Mouse (Mus musculus) bone marrow macrophage, adult 2 months (primary cell): ENCODE data around the gene Ralgapa2. TPM values are rescaled to one million over a fixed set of nuclear protein-coding genes. Genes with fewer than 3 reads are reported as not detected.

Source experiments
- H3K27ac ChIP-seq: 2 replicates; pipeline ENCODE4 v1.5.1; 2012; ENCODE audit warnings: low read depth, low read length; ENCODE audit not compliant: insufficient read depth
- H3K4me1 ChIP-seq: 2 replicates; pipeline ENCODE4 v1.6.1; 2012; ENCODE audit warnings: low read length; ENCODE audit not compliant: control insufficient read depth, insufficient read depth
- H3K4me3 ChIP-seq: 2 replicates; pipeline ENCODE4 v1.5.1; 2012; ENCODE audit warnings: mild to moderate bottlenecking, low read length, moderate library complexity; ENCODE audit not compliant: insufficient read depth
- CTCF ChIP-seq: IDR thresholded peaks from 2 replicates; pipeline ENCODE4 v1.5.1; 2012; ENCODE audit warnings: low read depth, mild to moderate bottlenecking, low read length, moderate library complexity
- POLR2A ChIP-seq: IDR thresholded peaks from 2 replicates; pipeline ENCODE4 v1.6.1; 2012; ENCODE audit warnings: mild to moderate bottlenecking, low read depth, low read length, borderline replicate concordance
- polyA plus RNA-seq: library from polyadenylated mRNA; stranded (reverse); fragments of >200 nt; gene quantifications from 2 replicates; pipeline ENCODE4 v1.2.4, GENCODE M21; 2012; ENCODE audit not compliant: missing spikeins, insufficient read depth, insufficient read length

Ralgapa2 gene
- polyA plus RNA-seq, 1 experiment: 9.1 TPM

DNA sequence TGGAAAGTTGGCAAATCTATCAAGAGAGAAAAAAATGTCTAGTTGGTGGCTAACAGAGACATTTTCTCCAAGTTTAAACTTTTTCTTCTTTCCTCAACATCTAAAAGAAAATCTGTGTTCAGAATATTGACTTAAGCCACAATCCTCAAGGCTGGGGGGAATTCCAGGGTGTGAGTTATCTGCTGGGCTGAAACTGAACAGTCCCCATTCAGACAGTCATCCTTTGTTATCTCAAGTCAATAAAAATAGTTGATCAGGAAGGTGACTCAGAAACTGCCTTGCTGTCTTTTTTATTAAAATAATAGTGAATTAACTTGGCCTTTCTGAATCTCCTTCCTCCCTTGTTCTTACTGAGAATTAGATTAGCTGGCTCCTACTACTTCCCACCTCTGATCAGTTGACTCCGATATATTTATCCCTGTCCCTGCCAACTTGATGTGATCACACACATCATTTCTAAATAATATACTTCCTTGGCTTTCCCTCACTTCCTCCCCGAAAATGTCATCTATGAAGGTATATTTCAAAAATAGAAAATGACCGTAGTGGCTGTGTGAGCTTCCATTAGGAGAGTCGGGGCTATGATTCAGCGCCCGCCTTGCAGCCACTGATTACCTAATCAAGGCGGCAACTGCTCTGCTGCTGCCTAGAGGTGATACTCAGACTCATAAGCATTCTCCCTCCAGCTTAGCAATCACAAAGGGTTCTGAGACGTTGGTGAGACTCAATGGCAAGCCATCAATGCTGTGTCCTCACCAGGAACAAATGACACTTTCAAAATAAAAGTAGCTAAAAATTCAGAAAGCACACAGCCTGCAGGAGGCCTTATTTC is 21.2 kb upstream of the Ralgapa2 start:
- peaks cover 26% of the 10 kb centered on the region for H3K4me1 ChIP-seq
- no peak overlapping the region for H3K4me3 ChIP-seq
- TF ChIP-seq POLR2A (no peak), CTCF (no peak)
- peak overlapping the region; percentile 37 for H3K27ac ChIP-seq

- Histone ChIP-seq H3K27ac (no peak overlapping the region), H3K4me3 (no peak overlapping the region), H3K4me1 (peaks cover 26% of the 10 kb centered on the region)
- no peak for TF ChIP-seq POLR2A
- no peak for TF ChIP-seq CTCF
These were observed 20.3 kb upstream of the Ralgapa2 start for GRCm38 (mm10) chr2:146532493-146532892.

DNA sequence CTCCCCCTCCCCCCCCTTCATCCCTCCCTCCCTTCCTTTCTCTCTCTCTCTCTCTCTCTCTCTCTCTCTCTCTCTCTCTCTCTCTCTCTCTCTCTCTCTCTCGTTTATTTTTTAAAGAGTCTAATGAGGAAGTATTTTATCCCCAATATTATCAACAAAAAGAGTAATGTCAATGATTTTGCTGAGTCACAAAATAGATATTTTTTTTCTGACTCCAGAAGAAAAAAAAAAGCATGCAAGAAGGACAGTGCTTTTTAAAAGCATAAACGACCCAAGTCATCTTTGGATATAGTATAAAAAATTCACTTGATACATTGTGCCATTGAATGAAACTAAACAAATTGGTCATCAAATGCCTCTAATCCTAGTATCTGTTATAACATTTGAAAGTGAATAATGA is 13.3 kb upstream of the Ralgapa2 start:
- H3K27ac ChIP-seq: no peak overlapping the region
- TF ChIP-seq CTCF: no peak
- no peak for TF ChIP-seq POLR2A
- no peak overlapping the region for H3K4me3 ChIP-seq
- H3K4me1 ChIP-seq: peaks cover 31% of the 10 kb centered on the region

DNA sequence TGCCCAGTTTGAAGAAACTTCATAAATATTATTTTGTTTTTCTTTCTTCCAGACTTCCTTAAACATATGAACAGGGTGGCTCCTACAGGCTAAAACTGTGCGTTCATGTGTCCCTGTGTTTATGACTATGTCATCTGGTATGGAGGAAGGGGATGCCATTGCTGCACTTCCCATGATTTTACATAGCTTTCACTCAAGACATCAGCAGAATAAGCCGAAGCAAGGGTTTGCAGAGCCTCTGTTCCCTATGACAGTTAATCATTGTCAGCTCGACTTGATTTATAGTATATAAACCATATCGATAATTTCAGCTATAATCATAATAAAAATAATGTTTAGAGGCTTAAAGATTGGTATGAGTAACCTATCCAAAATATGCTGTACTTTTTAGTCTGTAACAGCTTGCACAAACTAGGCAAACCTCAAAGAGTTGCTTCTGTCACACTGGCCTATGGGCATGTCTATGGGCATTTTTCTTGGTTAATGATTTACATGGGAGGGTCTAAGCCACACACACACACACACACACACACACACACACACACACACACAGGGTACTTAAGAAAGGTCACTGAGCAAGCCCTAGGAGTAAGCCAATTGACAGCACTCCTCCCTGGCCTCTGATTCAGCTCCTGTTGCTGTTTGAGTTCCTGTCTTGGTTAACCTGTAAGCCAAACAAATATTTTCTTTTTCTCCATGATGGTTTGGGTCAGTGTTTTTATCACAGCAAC is 12.7 kb upstream of the Ralgapa2 start:
- H3K27ac ChIP-seq: no peak overlapping the region
- H3K4me1 ChIP-seq: peaks cover 31% of the 10 kb centered on the region
- no peak for TF ChIP-seq POLR2A
- TF ChIP-seq CTCF: no peak
- no peak overlapping the region for H3K4me3 ChIP-seq

DNA sequence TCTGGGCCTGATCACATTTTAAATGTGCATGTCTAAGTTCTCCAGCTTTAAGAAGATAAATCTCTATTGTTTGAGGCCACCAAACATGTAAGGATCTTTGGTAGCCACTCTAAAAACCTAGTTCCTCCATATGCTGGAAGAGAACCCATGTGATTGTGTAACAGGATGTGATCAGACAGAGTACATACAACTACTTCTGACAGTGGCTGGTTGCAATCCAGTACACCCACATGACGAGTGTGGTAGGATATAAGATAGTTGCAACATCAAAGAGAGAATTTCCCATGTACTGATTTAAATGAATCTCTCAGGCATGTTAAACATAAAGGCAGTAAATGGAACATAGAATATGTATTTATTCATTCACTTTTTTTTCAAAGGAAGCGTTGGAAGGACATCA is 4.8 kb upstream of the Ralgapa2 start:
- TF ChIP-seq POLR2A (no peak), CTCF (no peak)
- Histone ChIP-seq H3K4me3 (no peak overlapping the region), H3K27ac (peak overlapping the region; percentile 89), H3K4me1 (peaks cover 29% of the 10 kb centered on the region)

- TF ChIP-seq POLR2A: no peak
- TF ChIP-seq CTCF: no peak
- H3K4me1 ChIP-seq: peaks cover 24% of the 10 kb centered on the region
These were observed 2.9 kb upstream of the Ralgapa2 start for GRCm38 (mm10) chr2:146515081-146515480.

DNA sequence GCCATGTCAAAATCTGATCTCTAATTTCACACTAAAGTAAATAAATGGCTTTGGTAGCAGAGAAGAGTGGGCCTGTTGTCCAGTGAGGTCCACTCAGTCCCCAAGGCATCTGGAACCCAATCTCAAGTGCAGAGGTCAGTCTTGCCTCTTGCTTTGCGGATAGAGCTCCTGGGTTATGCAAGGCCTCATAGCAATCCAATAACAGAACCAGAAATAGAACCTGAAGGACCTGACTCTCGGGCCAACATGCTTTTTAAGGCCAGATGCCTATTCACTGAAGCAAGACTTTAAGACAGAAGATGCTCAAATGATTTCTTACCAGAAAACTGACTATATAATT is 407 bp upstream of the Ralgapa2 start:
- TF ChIP-seq CTCF (no peak), POLR2A (no peak)
- Histone ChIP-seq H3K27ac (no peak overlapping the region), H3K4me1 (peaks cover 26% of the 10 kb centered on the region), H3K4me3 (no peak overlapping the region)

More at GRCm38 (mm10) chr2:146515081-146515480, 2.9 kb upstream of the Ralgapa2 start:
- H3K4me3 ChIP-seq: no peak overlapping the region
- H3K27ac ChIP-seq: 0 out of 2 replicates have a peak overlapping the region, but pooled peaks have one; percentile 2

GRCm38 (mm10) chr2:146511401-146511865 is 711 bp downstream of the Ralgapa2 start:
- Histone ChIP-seq H3K4me1 (peaks cover 20% of the 10 kb centered on the region), H3K4me3 (peak overlapping the region; percentile 96), H3K27ac (peak overlapping the region; percentile 49)
- TF ChIP-seq CTCF: no peak
- no peak for TF ChIP-seq POLR2A

DNA sequence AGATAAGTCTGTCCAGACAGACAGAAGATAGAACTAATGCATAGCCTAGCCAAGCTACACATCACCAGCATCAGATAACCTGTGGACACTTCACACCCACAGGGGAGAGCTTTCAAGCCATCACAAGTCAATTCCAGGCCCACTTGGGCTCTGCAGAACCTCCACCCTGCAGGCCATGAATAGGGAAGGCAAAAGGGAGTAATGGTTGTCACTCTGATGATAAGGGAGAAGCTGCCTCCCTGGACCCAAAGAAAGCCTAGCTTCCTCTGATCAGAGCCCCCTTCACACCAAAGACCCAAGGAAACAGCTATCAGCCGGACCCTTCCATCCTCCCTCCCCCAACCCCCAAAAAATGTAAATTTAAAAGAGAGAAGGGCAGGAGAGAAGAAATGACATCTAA is 1.4 kb downstream of the Ralgapa2 start:
- Histone ChIP-seq H3K27ac (no peak overlapping the region), H3K4me3 (peak overlapping the region; percentile 96), H3K4me1 (peaks cover 17% of the 10 kb centered on the region)
- TF ChIP-seq CTCF (no peak), POLR2A (no peak)

DNA sequence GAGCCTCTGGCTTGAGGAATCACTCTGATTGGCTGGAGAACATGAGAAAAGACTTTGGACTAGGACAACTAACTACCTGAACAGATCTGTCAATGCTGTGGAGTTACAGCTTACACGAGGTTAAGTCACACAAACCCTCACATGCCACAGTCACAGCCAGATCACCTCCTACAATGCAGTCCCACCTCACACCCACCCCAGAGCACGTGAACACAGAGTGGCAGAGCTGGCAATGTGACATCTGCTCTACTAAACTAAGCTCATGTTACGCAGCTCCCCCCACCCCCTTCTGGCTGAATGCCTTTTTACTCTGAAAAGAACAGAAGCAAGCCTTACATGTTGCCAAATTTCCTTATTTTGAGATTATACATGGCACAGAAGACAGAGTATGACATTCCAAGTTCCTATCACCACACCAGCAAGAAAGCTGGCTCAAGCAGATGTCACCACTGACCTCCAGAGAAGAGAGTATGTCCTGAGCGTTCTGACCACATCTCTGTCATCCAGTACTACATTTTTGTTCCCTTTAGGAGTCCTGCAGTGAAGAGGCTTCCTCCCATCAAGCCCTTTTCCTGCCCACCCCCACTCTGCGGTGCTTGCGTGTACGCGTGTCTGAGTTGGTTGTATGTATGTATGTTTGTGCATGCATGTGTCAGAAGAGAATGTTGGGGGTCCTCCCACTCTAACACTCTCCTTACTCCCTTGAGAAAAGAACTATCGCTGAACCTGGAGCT is 9.4 kb downstream of the Ralgapa2 start:
- no peak overlapping the region for H3K4me3 ChIP-seq
- peaks cover 25% of the 10 kb centered on the region for H3K4me1 ChIP-seq
- TF ChIP-seq POLR2A (no peak), CTCF (no peak)
- H3K27ac ChIP-seq: no peak overlapping the region
